Mouse (Mus musculus) large intestine, adult 2 months (tissue): ENCODE results near the gene Tspan8. TPM values are rescaled to one million over a fixed set of nuclear protein-coding genes. Genes with fewer than 3 reads are reported as not detected.
"Not testable (repeated sequence)": the region's sequence is repeated elsewhere in the genome, so short reads cannot be mapped to it uniquely, and the experiment has no call there.

ENCODE experiments used
- DNase-seq: peaks from one replicate; pipeline ENCODE4 v3.0.0-alpha.2; 2012; ENCODE audit warnings: low read depth, low spot score
- WGBS: fragments of 180-500 bp; shearing (Covaris S2); methylation state at CpG from one replicate; pipeline ENCODE4 v1.1.7; 2018; 5-methylcytosine and 5-hydroxymethylcytosine counted together
- polyA plus RNA-seq: library from polyadenylated mRNA; depleted of rRNA; stranded (reverse); fragments of >200 nt; gene quantifications from 2 replicates; pipeline ENCODE4 v1.2.3, GENCODE M21; 2012; rRNA removed

Gene Tspan8
- polyA plus RNA-seq: 358 and 401 TPM in 2 replicates

DNA sequence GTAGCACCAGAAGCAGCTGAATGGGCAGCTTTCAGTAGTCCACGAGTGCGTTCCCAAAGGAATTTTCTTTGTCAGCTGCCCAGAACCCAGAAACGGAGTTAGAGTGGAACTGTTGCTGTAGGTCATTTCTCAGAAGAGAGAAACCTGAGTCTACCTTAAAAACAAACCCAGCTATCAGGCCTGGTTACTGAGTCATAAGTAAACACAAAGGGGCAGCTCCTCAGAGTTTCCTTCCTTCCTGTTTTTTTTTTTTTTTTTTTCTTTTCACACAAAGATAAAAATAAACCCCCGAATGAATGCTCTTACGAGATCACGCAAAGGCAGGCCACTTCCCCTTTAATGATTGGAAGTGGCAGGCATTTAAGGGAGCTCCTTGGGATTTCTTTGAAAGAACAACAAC, at the start of gene Tspan8:
Tspan8 (plus strand) TSS at position 322 of the 400 bp plus-strand sequence.
- 11% methylated on average over 6 of the region's 6 CpGs for WGBS
- no peak for DNase-seq

DNA sequence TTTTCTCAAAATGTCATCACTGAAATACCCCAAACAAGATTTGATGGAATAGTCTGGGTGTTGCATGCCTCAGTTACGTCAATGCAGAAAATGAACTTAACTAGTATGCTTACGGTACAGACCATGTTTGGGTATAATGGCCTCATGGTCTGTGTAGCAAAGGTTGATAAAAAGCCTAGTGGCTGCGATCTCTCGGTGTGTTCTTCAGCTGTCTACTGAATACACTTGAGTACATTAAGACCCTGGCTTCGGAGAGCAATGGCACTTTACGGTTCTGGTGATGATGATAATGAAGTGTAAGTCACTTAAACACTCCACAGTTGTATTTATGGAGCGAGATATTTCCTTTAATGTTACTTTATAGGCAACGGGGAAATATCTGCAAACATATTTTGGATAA, 46.6 kb upstream of the Tspan8 start:
- WGBS: 91% methylated on average over 8 of the region's 8 CpGs
- DNase-seq: no peak

DNA sequence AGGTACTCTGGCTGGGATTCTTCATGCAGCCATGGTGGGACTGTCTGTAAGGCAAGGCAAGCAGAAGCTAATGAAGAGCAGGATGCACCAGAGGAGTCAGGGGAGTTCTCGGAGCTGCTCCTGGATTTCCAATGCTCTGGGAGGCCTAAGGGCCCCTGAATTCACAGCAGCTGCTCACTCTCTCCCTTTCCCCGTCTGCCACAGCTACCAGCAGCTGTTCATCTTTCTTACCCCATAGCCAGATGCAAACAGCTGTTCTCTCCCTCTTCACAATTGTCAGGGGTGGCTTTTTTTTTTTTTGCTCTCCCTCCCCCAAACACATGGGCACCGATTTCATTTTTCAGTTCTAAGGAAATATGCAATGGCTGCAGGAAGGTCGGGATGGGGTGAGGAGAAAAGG, 42.2 kb upstream of the Tspan8 start:
- no peak for DNase-seq
- WGBS: 70% methylated on average over 4 of the region's 4 CpGs

DNA sequence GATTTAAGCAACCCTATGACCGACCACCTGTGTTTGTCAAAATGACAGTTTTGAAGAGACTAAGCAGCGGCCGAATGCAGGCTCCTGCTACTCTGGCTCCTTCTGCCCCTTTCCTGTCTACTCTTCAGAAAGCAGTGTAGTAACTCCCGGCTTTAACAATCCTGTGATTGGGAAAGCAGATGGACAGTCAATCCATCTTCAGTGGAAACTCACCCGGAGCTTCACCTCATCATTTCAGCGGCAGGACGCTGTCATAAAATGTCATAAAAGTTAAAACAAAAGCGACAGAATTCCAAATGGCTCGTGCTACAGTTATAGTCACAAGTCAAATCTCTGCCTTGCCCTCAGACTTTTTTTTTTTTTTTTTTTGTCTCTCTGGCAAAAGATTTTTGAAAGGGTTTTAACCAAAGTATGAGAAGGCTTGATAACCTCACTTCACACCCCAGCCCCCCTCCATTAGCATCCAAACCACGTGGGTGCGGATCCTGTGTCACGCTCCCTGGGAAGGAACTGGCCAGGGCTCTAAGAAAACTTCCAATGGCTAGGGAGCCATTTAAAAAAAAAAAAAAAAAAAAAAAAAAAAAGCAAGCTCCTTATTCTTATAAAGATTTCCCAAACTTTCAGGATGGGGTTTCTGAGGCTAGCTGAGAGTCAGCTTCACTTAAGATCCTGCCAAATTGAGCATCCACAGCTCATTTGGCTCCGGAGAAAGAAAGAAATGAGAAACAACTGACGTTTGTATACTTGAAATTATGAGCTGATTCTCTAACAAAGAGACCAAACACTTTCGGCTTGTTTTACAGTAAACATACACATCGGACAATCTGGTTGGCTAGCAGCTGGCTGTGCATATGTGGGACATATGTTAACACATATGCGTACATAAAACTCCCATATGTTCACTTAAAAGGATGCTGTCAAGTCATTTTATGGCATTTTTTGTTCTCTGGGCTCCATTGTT, 40.4 kb upstream of the Tspan8 start:
- WGBS: 41% methylated on average over 17 of the region's 17 CpGs

DNA sequence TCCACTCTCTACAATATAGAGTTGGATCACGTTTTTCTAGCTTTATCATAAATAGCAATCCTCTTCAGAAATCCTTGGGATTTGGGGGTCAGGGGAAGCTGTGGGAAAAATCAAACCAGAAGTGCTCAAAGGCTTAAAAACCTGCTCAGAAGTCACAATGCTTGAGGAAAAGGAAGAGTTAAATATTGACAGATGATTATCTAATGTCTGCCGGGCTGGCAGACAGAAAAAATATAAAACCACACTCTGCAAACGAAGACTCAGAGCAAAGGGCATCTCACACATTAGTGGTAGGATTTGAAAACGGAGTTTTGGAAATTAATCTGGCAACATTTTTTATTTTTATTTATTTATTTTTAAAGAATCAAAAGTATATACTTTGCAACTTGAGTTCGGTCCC, 39.3 kb upstream of the Tspan8 start:
- DNase-seq: no peak
- 38% methylated on average over 5 of the region's 5 CpGs for WGBS

More for the DNA sequence above, 40.4 kb upstream of the Tspan8 start:
- DNase-seq: no peak

DNA sequence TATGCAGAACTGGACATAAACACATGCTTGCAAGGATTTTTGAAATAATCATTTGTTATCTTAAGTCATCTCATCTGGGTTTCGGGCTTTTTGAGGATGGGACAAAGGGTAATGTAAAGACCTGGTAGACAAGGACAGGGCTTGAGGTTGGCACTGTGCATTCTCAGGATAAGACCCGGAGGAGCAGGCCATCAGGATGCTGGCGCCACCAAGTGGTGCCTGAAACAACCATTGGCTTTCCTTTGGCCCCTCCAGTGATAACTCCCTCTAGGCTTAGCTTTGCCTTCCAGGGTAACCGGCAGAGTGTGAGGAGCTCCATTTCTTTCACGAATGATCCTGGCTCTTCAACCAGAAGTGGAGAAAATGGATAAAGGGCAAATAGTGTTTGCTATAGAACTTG, 38.0 kb upstream of the Tspan8 start:
- DNase-seq: no peak
- 67% methylated on average over 5 of the region's 5 CpGs for WGBS

DNA sequence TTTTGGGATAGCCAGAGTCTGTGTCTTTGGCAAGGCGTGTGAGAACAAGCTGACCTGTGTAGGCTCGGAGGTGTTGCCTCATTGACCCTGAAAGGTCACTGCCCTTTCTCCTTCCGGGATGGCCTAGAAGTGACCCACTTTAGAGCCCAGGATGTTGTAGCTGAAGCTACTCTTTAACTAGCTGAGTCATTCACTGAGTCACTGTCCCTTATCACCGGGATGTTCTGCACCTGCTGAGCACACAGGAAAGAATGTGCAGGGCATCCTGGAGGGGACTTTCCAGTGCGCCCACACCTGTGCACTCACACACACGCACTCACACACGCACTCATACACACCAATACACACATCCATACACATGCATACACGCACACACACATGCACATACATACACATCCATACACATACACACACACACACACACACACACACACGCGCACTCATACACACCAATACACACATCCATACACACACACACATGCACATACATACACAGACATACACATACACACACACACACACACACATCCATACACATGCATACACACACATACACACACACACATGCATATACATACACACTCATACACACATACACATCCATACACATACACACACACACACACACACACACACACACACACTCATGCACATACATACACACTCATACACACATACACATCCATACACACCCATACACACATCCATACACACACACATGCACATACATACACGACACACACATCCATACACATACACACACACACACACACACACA, 36.2 kb upstream of the Tspan8 start:
- 40% methylated on average over 11 of the region's 11 CpGs for WGBS
- DNase-seq: peak; percentile 74

DNA sequence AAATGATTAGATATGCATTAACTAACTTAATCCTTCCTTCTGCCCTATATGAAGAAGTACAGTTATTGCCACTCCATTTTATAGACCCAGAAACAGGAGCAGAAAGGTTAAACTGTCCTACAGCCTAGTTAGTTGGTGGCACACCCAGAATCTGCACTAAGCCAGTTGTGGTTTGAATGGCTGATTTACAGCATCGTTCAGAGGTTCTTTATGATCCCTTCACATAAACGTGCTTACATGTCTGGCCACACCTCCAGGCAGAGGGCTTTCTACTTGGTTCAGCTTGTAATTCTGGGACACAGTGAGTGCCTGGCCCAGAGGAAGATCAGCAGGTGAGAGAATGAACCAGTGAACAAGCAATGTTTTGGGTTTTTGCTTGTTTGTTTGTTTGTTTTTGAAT, 33.4 kb upstream of the Tspan8 start:
- peak; percentile 76 for DNase-seq
- 13% methylated on average over 2 of the region's 2 CpGs for WGBS

DNA sequence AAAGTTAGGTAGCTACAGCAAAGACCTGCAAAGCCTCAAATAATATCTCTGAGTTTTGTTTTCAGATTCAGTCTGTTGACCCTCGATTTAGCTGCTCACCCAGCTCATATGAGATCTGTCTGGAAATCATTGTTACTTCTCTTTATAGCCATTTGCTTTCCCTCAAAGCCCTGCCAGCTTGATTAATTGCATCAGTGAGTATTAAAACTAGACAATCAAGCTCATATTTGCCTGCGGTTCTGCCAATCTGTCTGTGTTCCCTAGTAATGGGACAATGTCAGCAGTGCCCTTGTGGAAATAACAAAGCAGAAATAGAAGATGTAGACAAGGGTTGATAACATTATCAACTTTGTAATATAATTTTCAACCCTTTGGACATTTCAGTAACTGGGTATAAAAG, 25.8 kb upstream of the Tspan8 start:
- WGBS: 80% methylated on average over 2 of the region's 2 CpGs
- DNase-seq: no peak

DNA sequence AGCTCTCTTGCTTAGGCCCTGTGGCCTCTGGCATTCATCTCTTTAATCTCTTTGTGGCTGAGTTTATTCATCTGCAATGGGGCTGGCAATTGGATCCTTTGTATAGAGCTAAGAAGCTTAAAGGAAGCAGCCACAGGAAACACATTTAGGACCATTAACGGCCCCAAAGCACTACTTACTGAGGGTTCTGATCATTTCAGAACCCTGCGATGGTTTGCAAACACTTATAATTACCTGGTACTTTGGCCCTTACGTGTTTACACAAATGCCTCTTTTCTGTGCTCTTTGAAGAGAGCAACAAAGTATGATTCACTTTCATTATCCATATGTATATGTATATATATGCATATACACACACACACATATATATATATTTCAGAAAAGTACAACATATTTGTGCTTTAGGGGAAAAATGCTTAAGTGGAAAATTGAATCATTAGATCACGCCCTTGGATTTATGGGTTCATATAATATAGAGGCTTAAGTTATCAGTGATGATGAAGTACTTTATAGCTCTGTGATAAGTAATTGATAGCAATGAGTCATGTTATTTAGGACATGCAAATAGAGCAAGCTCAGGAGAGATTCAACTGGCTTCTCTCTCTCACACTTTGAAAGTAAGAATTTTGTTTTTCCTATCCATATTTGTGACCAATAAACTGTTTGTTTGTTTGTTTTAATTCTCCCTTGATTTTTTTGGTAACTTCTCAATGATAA, 20.4 kb upstream of the Tspan8 start:
- WGBS: 38% methylated on average over 4 of the region's 4 CpGs
- DNase-seq: no peak

DNA sequence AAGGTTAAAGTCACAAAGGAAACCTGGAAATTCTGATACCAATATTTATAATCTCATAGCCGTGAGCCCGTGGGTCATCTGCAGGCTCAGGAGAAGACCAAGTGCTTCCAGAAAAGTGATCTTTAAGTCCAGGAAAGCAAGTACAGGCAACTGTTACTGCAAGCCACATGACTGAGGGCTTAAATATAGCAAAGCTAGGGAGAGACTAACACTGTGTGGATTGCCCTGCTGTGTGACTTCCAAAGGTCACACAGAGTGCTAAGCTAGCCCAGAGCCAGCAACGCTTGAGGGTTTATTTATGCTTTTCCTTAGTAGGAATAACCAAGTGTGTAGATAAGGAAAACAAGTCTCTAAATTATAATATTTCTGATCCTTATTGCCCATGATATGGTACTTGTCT, 15.2 kb upstream of the Tspan8 start:
- DNase-seq: no peak

DNA sequence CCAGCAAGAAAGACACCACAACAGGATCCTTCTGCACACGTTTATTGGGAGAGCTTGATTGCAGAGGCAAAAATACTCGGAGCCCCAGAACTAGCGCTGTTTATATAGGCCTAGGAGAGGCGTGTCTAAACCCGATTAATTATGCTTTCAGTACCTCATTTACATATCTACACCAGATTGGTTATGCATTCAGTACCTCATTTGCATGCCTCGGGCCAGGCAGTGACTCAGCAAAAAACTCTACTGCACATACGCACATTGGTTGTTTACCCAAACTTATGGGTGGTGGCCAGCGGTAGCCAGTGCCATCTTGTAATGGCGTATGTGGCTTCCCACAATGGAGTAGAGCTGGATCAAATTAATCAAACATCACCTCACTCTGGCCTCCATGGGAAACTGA, 13.6 kb upstream of the Tspan8 start:
- WGBS: 95% methylated on average over 9 of the region's 9 CpGs

More for the DNA sequence above, 15.2 kb upstream of the Tspan8 start:
- WGBS: 56% methylated on average over 3 of the region's 3 CpGs

DNA sequence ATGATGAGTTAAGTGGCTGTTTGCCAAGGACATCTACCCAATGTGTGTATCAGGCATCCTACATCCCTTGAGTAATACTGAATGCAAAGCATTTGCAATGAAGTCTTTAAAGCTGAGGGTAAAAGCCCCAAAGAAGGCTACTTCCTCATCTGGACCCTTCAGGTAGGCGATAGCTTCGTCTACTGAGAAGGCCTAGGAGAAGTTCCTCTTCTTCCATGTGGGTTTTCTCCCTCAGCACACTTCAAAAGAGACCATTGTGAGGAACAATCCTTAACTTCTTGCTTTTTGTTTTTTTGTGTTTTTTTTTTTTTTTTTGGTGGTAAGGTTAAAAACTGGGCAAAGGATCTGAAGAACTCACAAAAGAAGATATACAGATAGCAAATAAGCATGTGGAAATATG, 12.9 kb upstream of the Tspan8 start:
- no peak for DNase-seq
- WGBS: 90% methylated on average over 2 of the region's 2 CpGs

More for the DNA sequence above, 13.6 kb upstream of the Tspan8 start:
- DNase-seq: not testable (repeated sequence)

DNA sequence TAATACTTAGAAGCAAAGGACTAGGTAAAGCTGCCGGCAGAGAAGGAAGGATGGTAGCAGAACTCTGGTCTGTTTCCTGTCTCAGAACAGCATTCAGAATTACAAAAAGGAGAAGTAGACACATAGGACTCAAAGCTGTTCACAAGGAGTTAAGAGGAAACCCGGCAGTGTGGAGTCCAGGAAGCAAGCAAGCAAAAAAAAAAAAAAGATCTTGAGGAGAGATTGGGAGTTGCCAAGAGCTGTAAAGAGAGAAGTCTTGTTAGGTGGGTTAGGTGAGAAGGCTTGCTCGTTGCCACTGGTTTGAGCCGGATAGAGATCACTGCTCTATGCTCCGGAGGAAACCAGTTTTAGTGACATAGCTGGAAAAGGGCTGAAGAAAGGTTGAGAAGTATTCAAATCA, 10.6 kb upstream of the Tspan8 start:
- DNase-seq: no peak
- 28% methylated on average over 5 of the region's 5 CpGs for WGBS

DNA sequence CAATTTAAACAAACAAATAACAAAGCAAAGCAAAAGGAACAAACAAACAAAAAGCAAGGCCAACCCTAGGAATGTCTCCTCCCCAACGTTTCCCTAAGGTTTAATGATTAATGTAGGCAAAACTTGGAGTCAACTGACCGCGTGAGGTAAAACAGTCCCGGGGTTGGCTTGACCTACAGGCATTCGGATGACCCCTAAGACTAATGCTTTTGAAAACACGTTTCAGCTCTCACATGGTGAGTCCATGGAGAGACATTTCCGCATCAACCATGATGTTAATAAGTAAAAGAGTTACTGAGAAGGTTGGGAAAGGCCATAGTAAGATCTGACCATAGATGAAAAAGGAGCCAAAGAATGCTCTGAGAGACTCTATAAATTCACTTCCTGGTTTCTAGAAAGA, 7.5 kb upstream of the Tspan8 start:
- 26% methylated on average over 7 of the region's 7 CpGs for WGBS
- no peak for DNase-seq

DNA sequence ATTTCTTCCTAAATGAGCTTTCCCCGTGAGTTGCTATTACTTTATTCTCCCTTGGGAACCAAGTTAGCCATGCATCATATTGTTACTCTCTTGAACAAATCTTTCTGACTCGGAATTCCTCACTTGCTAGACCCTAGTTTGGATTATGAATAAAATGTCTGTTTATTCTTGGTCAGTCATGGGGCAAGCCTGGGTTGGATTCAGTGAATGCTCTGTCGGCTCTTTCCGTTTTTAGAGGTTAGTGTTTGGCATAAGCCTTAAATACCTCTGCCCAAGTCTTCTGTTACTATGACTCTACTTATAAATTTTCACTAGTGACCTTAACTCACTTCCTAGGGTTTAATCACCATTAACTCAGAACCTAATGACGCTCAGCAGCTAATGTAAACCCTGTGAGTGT, 5.1 kb upstream of the Tspan8 start:
- 26% methylated on average over 5 of the region's 5 CpGs for WGBS
- no peak for DNase-seq

DNA sequence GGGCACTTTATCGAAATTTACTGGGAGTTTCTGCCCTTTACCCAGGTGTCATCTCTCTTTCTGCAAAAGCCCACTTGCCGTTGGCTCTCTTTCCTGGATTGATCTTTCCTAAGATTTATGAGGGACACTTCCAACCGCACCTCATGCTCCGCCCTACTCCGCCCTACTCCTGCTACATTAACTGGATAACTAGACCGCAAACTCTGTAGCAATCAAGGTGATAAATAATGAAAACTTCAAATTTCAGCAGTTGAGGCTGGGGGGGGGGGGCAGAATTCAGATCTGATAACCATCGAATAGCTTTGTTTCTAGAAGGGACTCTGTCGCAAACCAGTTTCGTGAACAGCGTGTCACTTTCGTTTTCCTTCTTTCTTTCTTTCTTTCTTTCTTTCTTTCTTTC, 1.8 kb upstream of the Tspan8 start:
- 31% methylated on average over 11 of the region's 11 CpGs for WGBS
- no peak for DNase-seq

DNA sequence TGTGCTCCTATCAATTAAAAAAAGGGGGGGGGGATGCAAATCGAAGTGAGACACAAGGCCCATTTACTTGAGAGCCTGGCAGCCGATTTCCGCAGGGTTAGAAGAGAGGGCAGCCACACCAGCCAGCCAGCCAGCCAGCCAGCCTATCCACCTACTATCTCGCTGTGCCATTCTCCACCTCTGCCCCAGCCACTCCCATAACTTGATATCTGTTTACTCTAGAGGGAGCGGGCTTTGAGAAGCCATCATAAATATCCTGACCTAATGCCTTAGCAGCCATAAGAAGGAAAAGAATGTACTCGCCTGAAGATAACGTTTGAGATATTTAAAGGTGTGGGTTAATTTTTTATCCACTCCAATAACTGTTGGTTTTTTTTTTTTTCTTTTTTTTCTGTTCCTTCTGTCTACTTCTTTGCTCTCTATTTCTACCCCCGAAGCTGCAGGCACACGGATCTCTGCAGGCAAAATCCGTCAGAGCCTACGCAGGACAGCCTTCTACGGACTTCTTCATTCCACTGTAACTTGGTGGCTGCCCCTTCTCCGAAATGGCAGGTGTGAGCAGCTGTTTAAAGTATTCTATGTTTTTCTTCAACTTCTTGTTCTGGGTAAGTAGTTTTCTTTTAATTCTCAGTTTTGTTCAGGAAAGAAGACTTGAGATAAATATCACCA, 558 bp downstream of the Tspan8 start:
- WGBS: 9% methylated on average over 13 of the region's 13 CpGs
- DNase-seq: no peak

DNA sequence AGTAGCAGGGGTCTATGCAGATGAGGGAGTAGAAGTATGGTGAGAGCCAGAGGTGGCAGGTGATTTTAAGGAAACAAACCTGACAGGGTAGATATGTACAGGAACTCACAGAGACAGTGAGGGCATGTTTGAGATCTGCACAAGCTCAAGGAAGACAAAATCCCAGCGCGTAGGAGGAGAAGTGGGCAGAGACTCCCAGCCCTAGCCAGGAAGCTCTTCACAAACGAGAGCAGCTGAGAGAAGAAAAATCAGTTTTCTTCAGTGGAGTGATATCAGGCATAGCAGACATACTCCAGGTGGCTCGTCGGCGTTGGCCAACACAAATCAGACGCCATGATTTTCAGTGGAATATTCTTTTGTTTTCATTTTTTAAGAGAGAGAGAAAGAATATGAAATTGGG, 8.7 kb downstream of the Tspan8 start:
- DNase-seq: no peak
- 77% methylated on average over 7 of the region's 7 CpGs for WGBS

DNA sequence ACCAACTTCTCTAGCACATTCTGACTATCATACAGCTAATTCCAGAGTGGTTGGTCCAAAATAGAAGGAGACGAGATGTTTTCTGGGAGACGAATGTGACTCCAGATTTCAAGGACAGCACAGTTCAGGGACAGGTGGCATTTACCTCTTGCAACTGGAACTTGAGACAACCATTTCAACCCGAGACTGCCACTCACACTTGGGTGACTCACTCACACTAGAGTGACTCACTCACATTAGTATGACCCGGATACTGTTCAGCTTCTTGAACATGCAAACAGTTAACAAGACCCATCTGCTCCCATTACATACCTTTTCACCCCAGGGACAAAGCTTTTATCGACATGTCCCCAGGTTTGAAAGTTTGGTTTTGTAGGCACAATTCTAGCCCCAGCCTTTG, 12.2 kb downstream of the Tspan8 start:
- WGBS: 55% methylated on average over 5 of the region's 5 CpGs
- DNase-seq: no peak
